Mouse (Mus musculus) myocyte (in vitro differentiated cells): Measurements from ENCODE around the gene Dmd.

ENCODE experiments used
- POLR2A ChIP-seq: IDR thresholded peaks from one replicate; pipeline ENCODE4 v1.6.1; 2011; ENCODE audit warnings: low read depth, mild to moderate bottlenecking, control low read depth, moderate library complexity; ENCODE audit not compliant: insufficient read length
- REST ChIP-seq: IDR thresholded peaks from one replicate; pipeline ENCODE4 v1.6.1; 2011; ENCODE audit warnings: mild to moderate bottlenecking, control low read depth, moderate library complexity; ENCODE audit not compliant: insufficient read depth, insufficient read length
- TCF12 ChIP-seq: IDR thresholded peaks from one replicate; pipeline ENCODE4 v1.6.1; 2011; ENCODE audit warnings: mild to moderate bottlenecking, control low read depth; ENCODE audit not compliant: poor library complexity, insufficient read depth, severe bottlenecking
- USF1 ChIP-seq: IDR thresholded peaks from one replicate; pipeline ENCODE4 v1.6.1; 2011; ENCODE audit warnings: low read depth, mild to moderate bottlenecking, control low read depth, moderate library complexity

DNA sequence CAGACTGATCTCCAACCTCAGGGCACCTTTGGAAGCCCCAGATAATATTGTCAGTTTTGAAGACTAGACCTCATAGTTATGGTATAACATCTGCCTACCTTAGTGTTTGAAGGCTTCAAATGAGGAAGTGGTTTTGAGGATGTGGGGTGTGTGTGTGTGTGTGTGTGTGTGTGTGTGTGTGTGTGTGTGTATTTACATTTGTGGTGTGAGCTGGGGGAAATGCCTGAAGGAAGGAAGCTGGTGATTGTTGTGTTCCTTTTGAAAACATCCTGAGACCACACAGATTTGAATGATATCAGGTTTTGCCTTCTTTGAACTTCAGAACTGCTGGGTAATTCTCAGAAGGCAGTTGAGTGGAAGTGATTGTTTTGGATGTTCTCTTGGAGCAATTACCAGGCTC, 2278.2 kb downstream of the Dmd start:
- no peak for TF ChIP-seq REST
- TF ChIP-seq POLR2A = no peak
- no peak for TF ChIP-seq TCF12
- no peak for TF ChIP-seq USF1
